Mouse (Mus musculus) spleen, postnatal 10 days (tissue): ENCODE results near the gene Cd163l1.

Experiments used
- DNase-seq, 2 experiments: peaks; one replicate each; pipeline ENCODE4 v3.0.0; 2021 to 2022; ENCODE audit warnings: low spot score in 2 of 2

The Cd163l1 gene

GRCm38 (mm10) chr7:140217967-140218366 is at the start of gene Cd163l1:
Cd163l1 (plus strand) TSS chr7:140218267.
- DNase-seq: no peak

- no peak for DNase-seq
Measured at GRCm38 (mm10) chr7:140169386-140169785, 48.7 kb upstream of the Cd163l1 start.

DNA sequence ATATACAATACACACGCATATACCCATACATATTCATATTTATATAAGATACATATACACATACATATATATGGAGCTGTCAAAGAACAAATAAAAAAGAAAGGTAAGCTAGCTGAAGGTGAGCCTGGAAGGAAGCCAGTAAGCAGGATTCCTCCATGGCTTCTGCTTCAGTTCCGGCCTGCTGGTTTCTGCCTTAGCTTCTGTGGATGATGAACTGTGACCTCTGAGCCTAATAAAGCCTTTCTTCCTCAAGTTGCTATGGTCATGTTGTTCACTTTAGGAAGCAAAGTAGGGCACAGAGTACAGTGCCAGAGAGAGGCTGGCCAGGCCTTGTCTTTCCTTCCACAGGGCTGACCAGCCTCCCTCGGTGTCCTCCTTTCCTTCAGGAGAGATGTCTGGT is 47.2 kb upstream of the Cd163l1 start:
- no peak for DNase-seq

- DNase-seq: no peak
Measured at GRCm38 (mm10) chr7:140172936-140173335, 45.1 kb upstream of the Cd163l1 start, which contains the start of gene Olfr523. Olfr523 (plus strand) TSS chr7:140173217.

GRCm38 (mm10) chr7:140179176-140179575 is 38.9 kb upstream of the Cd163l1 start:
- DNase-seq: no peak

DNA sequence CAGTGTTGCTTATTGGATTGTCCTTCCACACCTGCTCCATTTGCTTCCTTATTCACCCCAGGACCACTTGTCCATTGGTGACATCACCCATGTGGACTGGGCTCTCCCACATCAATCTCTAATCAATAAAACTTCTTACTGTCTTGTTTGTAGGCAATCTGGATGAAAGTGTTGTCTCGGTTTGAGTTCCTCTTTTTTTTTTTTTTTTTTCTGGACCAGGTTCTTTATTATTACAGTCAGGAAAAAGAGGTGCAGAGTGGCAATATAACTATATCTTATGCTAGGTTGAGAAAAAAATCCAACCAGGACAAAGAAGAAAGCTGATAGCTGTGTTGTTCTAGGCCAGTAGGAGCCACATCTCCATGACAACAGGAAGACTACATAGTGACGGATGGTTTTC is 37.4 kb upstream of the Cd163l1 start:
- DNase-seq: no peak

DNA sequence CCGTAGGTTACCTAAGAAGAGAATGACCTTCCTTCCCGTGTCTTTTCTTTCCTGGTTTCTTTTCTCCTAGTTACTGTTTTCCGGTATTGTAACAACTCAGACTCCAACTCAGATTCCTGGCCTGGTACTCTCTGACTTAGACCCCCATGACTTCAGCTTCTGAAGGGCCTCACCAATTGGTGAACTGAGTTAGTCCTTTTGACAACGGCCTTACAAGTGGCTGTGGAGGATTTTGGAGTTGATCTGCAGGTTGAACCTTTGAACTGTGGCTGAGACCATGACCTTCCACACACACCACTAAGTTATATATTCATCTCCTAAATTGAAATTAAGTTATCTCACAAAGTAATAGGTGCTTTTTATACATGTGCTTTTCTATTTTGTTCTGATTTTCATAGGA is 33.9 kb upstream of the Cd163l1 start:
- DNase-seq: no peak

DNA sequence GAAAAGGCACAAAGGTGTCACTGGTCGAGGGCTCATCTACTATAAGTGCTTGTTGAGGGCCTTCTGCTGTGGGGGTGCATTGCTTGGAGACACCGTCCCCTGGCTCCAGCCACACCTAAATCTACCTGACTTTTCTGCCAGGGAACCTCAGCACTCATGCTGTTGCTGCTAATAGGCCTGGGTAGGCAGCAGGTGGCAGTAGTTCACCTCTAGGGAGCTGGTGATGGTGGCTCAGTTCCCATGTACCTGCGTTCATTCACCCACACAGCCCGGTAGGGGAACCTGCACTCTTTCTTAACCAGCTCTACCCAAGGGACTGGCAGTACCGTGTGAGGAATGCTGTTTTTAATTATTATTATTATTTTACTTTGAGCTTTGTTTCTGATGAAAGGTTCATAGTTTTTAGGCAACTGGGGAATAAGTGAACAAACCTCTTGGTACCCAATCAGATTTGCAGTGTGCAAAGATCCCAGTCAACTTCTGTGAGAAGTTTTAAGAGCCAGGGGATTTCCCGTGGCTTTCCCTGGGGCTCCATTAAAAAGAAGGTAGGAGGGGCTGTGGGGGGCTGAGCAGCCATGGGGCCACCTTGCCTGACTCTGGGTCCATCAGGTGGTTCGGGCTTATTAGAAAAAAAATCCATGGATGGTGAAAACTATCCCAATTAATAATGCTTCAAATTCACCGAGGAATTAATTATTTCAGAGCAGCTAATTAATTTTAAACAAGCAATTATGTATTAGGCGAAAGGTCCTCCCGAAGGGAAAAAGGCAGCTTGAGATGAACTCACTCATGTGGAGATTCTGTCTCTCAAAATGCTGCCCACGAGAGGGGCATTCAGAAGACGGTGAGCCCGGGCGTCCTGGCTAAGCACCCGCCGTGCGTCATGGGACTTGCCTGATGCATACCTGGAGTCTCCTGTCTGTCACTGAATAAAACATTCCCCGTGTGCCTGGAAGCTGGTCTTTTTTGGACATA is 31.1 kb upstream of the Cd163l1 start:
- peak in 1 of 2 experiments; percentile 33 for DNase-seq

DNA sequence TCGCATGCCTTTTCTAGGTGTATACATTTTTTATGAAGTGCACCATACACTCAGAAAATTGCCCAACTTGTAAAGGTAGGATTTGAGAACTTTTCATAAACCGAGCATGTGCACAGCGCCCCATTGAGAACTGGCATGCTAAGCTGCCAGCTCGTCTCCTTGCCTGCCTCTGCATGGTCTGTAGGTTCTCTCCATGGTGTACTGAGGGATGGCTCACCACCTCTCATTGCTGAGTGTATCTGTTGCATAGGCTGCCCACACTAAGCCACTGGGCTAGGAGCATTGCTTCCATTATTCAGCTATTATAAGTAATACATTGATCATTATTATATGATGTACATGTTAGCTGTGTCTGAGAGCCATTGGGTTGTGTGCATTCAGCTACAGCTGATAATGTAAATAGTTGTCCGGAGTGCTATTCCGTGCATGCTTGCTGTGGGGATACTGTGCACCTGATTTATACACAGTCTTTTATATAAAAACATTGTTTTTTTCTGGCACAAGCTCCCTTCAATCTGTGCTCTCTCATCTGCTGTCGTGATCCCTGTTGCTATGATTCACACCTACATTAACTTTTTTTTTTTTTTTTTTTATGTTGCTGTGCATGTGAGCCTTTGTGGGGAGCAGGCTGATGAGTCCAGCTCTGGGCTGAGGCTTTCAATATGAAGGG is 30.2 kb upstream of the Cd163l1 start:
- no peak for DNase-seq

DNA sequence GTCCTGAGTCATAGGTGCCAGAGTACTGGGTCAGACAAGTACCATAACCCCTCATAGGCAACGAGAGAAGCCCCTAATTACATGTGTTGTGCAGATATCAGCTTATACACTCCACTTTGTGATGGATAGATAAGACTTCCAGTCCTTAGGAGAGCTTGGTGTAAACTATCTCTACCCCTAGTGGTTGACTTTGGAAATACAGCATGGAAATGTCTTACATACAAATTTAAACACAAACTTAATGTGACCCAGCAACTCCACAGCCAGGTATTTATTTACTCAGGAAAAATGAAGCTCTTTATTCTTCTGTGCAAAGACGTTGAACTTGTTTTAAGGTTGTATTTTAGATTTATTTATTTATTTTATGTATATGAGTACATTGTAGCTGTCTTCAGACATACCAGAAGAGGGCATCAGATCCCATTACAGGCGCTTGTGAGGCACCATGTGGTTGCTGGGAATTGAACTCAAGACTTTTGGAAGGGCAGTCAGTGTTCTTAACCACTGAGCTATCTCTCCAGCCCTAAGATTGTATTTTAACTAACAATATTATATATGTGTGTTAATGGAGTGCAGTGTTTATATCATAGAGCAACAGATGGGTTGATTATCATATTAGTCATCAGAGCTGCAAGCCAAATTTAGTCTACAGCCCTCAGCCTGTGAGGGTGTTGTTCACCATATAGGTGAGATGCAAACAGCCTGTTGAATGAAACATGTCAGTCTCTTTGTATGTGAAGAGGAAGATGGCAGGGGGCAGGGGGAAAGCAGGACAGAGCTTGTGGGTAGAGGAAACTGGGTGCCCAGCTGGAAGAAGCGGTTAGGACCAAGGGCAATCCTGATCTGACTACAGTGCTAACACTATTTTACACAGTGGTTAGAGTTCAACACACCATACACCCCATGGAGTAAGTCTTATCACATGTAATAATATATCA is 29.4 kb upstream of the Cd163l1 start:
- DNase-seq: no peak

DNA sequence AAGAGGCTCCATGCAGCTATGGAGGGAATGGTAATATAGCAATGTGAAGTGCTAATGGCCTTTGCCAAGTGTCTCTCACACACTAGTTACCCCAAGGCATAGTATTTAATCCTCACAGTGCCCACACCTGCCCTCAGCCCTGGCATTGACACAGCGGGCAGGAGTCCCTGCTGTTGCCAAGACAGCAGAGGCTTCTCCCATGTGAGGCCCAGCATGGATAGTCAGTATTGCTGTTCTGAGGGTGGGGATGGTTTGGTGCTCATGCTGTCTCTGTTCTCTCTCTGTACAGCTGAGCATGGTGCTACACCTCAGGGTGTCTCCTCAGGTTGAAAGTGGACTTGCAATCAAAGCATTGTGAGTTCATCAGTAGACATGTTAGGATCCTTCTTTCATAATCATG is 27.6 kb upstream of the Cd163l1 start:
- DNase-seq: no peak

DNA sequence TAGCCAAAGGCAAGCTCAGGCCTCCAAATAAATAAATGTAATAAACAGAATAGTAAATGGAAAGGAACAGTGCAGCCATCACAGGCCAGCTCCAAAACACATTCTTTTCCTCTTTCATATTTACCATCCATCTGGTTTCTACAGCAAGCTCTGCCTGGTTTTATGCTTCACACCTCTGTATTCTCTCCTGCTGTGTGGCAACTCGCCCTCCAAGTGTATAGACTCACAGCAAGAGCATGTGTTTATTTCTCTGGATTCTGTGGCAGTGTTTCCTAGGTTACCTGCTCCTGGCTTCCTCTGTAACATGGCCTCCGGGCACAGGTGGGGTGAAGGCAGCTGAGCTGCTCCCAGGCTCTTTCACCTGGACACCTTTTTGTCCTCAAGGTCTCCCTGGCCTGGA is 25.6 kb upstream of the Cd163l1 start:
- no peak for DNase-seq

DNA sequence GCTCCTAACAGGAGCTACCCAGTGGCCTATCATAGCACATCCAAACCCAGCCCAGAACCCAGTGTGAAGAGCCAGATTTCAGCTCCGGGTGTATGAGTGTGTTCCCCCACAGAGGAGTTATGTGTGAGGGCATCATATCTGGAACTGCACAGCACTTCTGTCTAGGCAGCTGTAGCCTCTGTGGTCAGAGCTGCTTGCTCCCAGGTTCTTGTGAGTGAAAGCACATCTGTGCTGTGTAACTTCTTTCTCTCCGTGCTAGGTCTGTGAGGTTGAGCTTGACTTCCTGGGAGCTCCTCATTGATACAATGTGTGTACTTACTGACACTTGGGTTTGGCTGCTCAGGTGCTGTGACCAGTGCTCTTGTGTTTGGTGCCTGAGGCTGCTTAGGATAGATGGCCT is 25.2 kb upstream of the Cd163l1 start:
- no peak for DNase-seq

DNA sequence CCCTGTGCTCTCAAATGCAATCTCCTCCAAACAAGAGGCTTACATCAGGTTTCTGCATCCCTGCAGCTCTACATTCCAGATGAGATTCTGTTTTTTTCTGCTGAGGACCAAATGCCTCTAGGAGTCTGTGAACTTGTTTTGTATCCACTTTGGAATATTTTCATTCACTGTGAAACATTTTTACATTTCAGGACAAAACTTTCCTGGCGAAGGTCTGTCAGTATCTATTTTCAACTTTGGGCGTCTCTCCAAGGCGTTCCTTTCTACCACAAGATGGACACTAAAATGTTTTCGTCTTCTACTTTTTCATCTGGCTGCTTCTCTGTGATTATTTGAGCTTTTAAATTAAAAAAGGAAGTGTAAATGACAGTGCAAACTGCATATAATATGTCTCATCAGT is 24.0 kb upstream of the Cd163l1 start:
- no peak for DNase-seq

- no peak for DNase-seq
Measured at GRCm38 (mm10) chr7:140196002-140196401, 22.1 kb upstream of the Cd163l1 start.

DNA sequence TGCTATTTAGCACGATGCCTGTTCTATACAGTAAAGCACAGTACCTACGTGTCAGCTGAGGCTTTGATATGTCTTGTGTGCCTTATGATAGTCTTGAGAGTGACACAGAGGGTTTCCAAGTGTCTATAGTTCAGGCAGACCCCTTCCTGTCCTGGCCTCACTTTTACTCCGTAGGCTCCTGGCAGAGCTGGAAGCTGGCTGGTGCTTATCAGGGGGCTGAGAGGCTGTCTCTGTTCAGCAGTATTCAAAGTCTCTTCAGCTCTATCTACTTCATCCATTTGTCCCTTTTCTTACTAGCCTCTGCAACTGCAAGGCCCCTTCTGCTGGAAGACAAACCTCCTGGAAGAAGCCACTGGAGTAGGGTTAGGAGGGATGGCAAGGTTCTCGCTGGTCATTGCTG is 17.0 kb upstream of the Cd163l1 start:
- DNase-seq: no peak

DNA sequence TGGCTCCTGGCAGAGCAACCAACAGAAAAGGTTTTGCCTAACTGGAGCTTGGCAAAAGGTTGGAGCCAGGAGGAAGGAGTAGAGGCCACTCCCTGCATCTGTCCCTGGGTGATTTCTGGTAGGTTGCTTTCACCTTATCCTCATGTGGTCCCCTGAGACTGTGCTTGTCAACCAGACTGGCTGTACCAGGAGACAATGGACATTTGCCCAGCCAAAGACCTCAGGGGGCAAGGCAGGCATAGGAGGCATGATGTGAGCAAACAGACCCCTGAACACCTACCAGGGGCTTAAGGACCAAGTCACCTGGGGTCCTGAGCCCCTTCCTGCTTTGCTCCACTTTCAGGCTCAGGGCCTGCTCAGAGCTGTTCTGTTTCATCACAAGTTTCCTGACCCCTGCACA is 12.2 kb upstream of the Cd163l1 start, which contains the start of gene Olfr524:
TSS of gene Olfr524 (minus strand) at position 101 of the 400 bp plus-strand sequence.
- no peak for DNase-seq

DNA sequence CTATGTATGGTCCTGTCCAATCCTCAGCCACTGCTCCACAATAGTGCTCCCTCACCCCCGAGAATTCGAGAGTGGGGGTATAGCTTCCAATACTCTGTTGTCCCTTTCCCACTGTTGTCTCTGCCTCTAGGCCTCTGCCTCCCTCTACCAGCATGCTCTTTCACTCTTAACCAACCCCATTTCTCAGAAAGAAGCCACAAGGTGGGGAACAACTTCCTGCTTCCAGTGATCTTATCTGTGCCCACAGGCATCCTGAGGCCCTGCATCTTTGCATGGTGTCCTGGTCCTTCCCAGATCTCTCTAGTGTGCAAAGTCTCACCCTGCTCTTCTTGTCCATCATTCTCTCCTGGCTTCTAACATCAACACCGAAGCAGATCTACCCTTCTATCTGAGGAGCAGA is 11.2 kb upstream of the Cd163l1 start:
- no peak for DNase-seq

DNA sequence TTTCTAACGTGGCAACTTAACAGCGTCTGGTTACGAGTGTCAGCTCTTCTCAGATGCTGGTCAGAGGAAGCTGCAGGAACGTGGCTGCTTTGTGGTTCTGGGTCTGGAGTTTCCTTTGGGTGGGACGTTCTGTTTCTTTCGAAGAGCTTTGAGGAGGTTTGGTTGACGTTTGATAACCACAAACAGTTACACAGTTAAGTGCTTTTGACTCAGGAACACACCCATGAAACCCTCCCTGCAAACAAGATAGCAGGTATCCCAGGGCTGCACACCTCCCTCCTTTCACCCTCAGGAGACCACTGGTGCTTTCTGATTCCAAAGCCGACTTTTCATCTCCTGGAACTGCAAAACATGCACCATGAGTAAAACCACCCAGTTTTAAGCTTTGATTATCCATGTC is 9.9 kb upstream of the Cd163l1 start:
- DNase-seq: no peak

DNA sequence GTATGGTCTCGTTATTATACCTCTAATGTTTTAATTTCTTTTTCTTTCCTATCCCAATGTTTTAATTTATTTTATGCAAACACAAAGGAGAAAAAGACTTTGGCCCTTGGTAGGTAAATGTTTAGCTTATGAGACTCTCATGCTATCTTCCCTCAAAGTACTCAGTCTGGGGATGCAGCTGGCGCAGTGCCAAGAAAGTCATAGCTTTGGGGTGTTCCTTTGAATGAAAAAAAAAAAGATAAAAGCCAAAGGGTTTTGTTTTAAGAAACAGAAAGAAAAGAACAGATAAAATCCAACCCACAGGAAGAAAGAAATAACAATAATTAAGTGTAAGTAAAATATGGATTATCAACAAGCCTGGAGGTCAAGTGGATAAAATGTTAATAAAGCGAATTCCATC is 9.4 kb upstream of the Cd163l1 start:
- DNase-seq: peak in 1 of 2 experiments; percentile 42

DNA sequence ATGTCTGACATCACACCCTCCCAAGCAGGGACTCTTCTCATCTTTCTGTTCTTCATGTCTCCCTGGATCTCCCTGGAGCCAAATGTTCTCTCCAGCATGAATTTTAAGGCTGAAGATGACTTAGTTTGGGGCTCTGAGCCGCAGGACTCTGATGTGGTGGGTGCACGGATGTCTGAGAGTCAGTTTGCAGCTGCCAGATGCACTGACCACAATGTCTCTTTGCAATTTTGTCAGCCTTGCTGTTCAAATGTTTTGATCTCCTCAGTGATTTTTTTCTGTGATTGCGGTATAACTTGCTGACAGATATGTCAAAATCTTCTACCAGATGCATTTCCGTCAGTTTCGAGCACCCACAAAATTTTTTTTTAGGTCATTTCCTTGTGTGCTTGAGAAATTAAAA is 4.2 kb upstream of the Cd163l1 start:
- no peak for DNase-seq

- DNase-seq: no peak
Measured at GRCm38 (mm10) chr7:140219268-140219667, 1.2 kb downstream of the Cd163l1 start.
